Mouse (Mus musculus): ENCODE measurements at regions not wholly inside any gene's neighbourhood (a gene's known extent, or its start where the extent isn't known, plus 50 kb on each side); places are given as distances from the start of the nearest gene placed in this dataset.

- TF ChIP-seq CTCF (IDR thresholded peaks at IDR 0.05; ENCODE audit: low read depth): no peak
- no peak for TF ChIP-seq EP300 (optimal IDR thresholded peaks at IDR 0.05)
Observed at GRCm38 (mm10) chr8:34739836-34740804, 628.6 kb upstream of the Gm10131 start.

Data from stomach, postnatal 0 days (tissue).